Mouse (Mus musculus): ENCODE measurements around the gene Entpd7.
A peak's percentile ranks its signal among the peaks of the same experiment; 100 is the strongest.

DNA sequence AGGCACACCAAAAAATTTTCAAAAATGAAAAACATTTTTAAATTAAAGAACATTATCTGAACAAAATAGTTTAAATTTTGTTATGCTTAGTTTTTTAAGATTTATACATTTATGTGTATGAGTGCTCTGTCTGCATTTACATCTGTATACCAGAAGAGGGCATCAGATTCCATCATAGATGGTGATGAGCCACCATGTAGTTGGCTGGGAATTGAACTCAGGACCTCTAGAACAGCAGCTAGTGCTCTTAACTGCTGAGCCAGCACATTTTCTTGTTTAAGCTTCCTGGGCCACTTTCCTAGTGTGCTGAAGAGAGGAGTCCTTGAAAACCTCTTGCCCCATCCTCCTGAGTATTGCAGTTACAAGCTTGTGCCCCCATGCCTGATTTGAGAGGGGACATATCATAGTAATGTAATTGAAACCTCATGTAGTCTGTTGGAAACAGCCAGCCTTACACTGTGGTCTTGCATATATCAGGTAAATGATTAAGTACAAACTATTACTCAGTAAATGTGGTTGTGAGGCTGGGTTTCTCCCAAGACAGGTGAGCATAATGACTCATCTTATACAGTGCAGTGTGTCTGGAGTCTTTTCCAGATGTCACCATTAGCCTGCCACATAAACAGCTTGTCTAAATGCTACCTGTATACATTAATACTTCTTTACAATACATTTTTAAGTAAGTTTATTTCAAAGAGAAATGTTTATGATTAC lies 72.2 kb downstream of the Entpd7 start:
- peak; percentile 24; the same call in 1 of the 2 replicates for TF ChIP-seq CTCF (IDR thresholded peaks at IDR 0.05; ENCODE audit: low read depth, low read length)
- TF ChIP-seq POLR2A (IDR thresholded peaks at IDR 0.05; ENCODE audit: extremely low read depth, insufficient read depth, low read length): no peak
